Mouse (Mus musculus) midbrain, embryonic 13.5 days (tissue): ENCODE data around the gene Pgam1. TPM values are rescaled to one million over a fixed set of nuclear protein-coding genes. Genes with fewer than 3 reads are reported as not detected.

Experiments
- ATAC-seq: fragments of 200-750 bp; cut with Nextera tagmentation; 2 replicates; pipeline ENCODE4 v1.8.0; 2017; ENCODE audit warnings: mild to moderate bottlenecking, moderate TSS enrichment, moderate library complexity
- H3K27ac ChIP-seq: fragments of 300-500 bp; sonication (generic); 2 replicates; pipeline ENCODE4 v1.5.1; 2015; ENCODE audit warnings: inconsistent platforms, mild to moderate bottlenecking, moderate library complexity
- H3K27me3 ChIP-seq: fragments of 300-500 bp; sonication (generic); 2 replicates; pipeline ENCODE4 v1.6.1; 2015; ENCODE audit warnings: mild to moderate bottlenecking, inconsistent platforms
- H3K36me3 ChIP-seq: fragments of 300-500 bp; sonication (generic); 2 replicates; pipeline ENCODE4 v1.6.1; 2015; ENCODE audit warnings: mild to moderate bottlenecking, inconsistent platforms
- H3K4me1 ChIP-seq: fragments of 300-500 bp; sonication (generic); replicated peaks from 2 replicates; pipeline ENCODE4 v1.6.1; 2015; ENCODE audit warnings: inconsistent platforms
- H3K4me2 ChIP-seq: fragments of 300-500 bp; sonication (generic); replicated peaks from 2 replicates; pipeline ENCODE4 v1.6.1; 2015; ENCODE audit warnings: moderate library complexity, mild to moderate bottlenecking, inconsistent platforms
- H3K4me3 ChIP-seq: fragments of 300-500 bp; sonication (generic); replicated peaks from 2 replicates; pipeline ENCODE4 v1.5.1; 2015; ENCODE audit warnings: mild to moderate bottlenecking, inconsistent platforms
- H3K9ac ChIP-seq: fragments of 300-500 bp; sonication (generic); replicated peaks from 2 replicates; pipeline ENCODE4 v1.6.1; 2015; ENCODE audit warnings: mild to moderate bottlenecking, inconsistent platforms
- H3K9me3 ChIP-seq: fragments of 300-500 bp; sonication (generic); 2 replicates; pipeline ENCODE4 v1.6.1; 2016; ENCODE audit warnings: mild to moderate bottlenecking, inconsistent platforms
- WGBS: fragments of 180-500 bp; shearing (Covaris S2); methylation state at CpG from one replicate; pipeline ENCODE4 v1.1.7; 2015; 5-methylcytosine and 5-hydroxymethylcytosine counted together
- polyA plus RNA-seq: library from polyadenylated mRNA; unstranded; fragments of >200 nt; fragmentation: Nextera tagmentation; extraction: Ambion mirVana; gene quantifications from 2 replicates; pipeline ENCODE4 v1.2.1, GENCODE M21; 2015

The Pgam1 gene
- polyA plus RNA-seq, 1 experiment from 2014 or later = 453 TPM

GRCm38 (mm10) chr19:41943841-41944240 lies 32.1 kb downstream of the Pgam1 start:
- Histone ChIP-seq H3K27me3 (no peaks in the 10 kb centered on the region), H3K9me3 (no peaks in the 10 kb centered on the region), H3K4me2 (no peak overlapping the region), H3K27ac (no peak overlapping the region), H3K36me3 (peaks cover 96% of the 10 kb centered on the region), H3K9ac (no peak overlapping the region), H3K4me1 (no peaks in the 10 kb centered on the region), H3K4me3 (no peak overlapping the region)
- 92% methylated on average over 7 of the region's 7 CpGs for WGBS
- ATAC-seq = no peak

- H3K4me2 ChIP-seq = no peak overlapping the region
- no peak overlapping the region for H3K9ac ChIP-seq
- H3K4me1 ChIP-seq = no peaks in the 10 kb centered on the region
- H3K27me3 ChIP-seq = no peaks in the 10 kb centered on the region
- WGBS = 81% methylated on average over 4 of the region's 4 CpGs
- ATAC-seq = no peak
- no peaks in the 10 kb centered on the region for H3K9me3 ChIP-seq
- peaks cover 95% of the 10 kb centered on the region for H3K36me3 ChIP-seq
- no peak overlapping the region for H3K27ac ChIP-seq
- H3K4me3 ChIP-seq = no peak overlapping the region
These were observed 40.6 kb downstream of the Pgam1 start for GRCm38 (mm10) chr19:41952287-41952686.

GRCm38 (mm10) chr19:41953574-41953973 lies 41.9 kb downstream of the Pgam1 start:
- no peaks in the 10 kb centered on the region for H3K4me1 ChIP-seq
- no peaks in the 10 kb centered on the region for H3K9me3 ChIP-seq
- H3K27me3 ChIP-seq = no peaks in the 10 kb centered on the region
- H3K4me2 ChIP-seq = no peak overlapping the region
- no peak overlapping the region for H3K4me3 ChIP-seq
- H3K27ac ChIP-seq = no peak overlapping the region
- H3K36me3 ChIP-seq = peaks cover 95% of the 10 kb centered on the region
- WGBS = 92% methylated on average over 3 of the region's 3 CpGs
- no peak overlapping the region for H3K9ac ChIP-seq
- ATAC-seq = no peak

Other genes starting within 250 kb of the Pgam1 start
- gene Slit1, start 168.3 kb upstream of the Pgam1 start, polyA plus RNA-seq = 13.2 and 23.8 TPM in 2 replicates
- 11.0 and 11.6 TPM in 2 replicates for gene Arhgap19, start 109.9 kb upstream of the Pgam1 start, polyA plus RNA-seq
- 26.2 and 29.0 TPM in 2 replicates for gene Frat1, start 82.0 kb upstream of the Pgam1 start, polyA plus RNA-seq
- 7.6 and 10.4 TPM in 2 replicates for gene Frat2, start 63.8 kb upstream of the Pgam1 start, polyA plus RNA-seq
- 14.6 and 15.7 TPM in 2 replicates for gene Rrp12, start 15.8 kb upstream of the Pgam1 start, polyA plus RNA-seq
- gene Exosc1, start 21.5 kb downstream of the Pgam1 start, polyA plus RNA-seq = 68.5 and 70.0 TPM in 2 replicates
- gene Zdhhc16, start 21.6 kb downstream of the Pgam1 start, polyA plus RNA-seq = 86.1 and 87.6 TPM in 2 replicates
- 32.4 and 34.8 TPM in 2 replicates for gene Mms19, start 69.2 kb downstream of the Pgam1 start, polyA plus RNA-seq
- 6.4 and 7.3 TPM in 2 replicates for gene Ubtd1, start 69.8 kb downstream of the Pgam1 start, polyA plus RNA-seq
- 0.19 and 0.31 TPM in 2 replicates for gene Ankrd2, start 124.1 kb downstream of the Pgam1 start, polyA plus RNA-seq
- 0.58 and 0.89 TPM in 2 replicates for gene Hoga1, start 133.7 kb downstream of the Pgam1 start, polyA plus RNA-seq
- gene 4933411K16Rik, start 140.3 kb downstream of the Pgam1 start, polyA plus RNA-seq = not detected in 2 replicates
- gene Morn4, start 174.4 kb downstream of the Pgam1 start, polyA plus RNA-seq = 128 TPM in 2 replicates
- gene Pi4k2a, start 178.5 kb downstream of the Pgam1 start, polyA plus RNA-seq = 23.6 and 29.9 TPM in 2 replicates
- 4.9 and 5.1 TPM in 2 replicates for gene Avpi1, start 217.1 kb downstream of the Pgam1 start, polyA plus RNA-seq
- 1.1 and 1.7 TPM in 2 replicates for gene Marveld1, start 235.5 kb downstream of the Pgam1 start, polyA plus RNA-seq